ENCODE assay signal across 7 mouse cellular contexts in the genomic region with DNA sequence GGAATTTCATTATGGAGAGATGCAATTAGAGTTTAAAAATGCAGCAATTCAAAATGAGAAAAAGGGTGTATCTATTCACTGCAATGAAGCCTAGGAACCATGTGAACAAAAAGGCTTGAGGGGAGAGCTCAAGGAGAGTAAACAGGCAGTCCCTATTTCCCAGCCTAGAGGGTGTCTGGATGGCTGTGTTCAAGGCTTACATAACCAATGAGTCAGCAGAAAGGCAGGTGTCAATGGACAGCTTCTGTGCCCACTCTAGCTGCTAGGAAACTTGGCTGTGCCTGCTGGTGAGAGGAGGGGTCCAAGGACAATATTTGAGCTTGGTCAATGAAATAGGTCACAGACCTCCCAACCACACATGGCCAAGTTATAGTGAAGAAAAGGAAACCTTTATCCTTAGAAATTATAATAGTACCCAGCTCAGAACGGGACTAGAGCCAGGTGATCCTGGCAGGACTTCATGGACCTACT.
DNase-seq lines count a peak whose midpoint lies in the region; ATAC-seq lines count a peak whose summit lies in the region.

No protein-coding gene starts in this region.

- peak; percentile 83 for ATAC-seq in megakaryocyte progenitor cell, adult 5-6 weeks (replicated peaks; ENCODE audit: poor library complexity)

- peak; percentile 72 for DNase-seq in layer of hippocampus, adult 11-12 months (ENCODE audit: low spot score)
- DNase-seq in layer of hippocampus, postnatal 25 days (ENCODE audit: extremely low spot score in 1 of 2, low spot score in 1 of 2), result no peak
- peak; percentile 50 for DNase-seq in NIH3T3 (ENCODE audit: low read depth)
- DNase-seq in cerebellum, postnatal 10 days, result peak; percentile 71 to 74
- DNase-seq in heart, postnatal 36 days, result peak; percentile 56 to 67
- no peak for DNase-seq in embryo, embryonic 9.5 days (ENCODE audit: extremely low spot score)

- intact Hi-C loops in heart, postnatal 36 days (cut with DNase I), result no loop called here

Comparison
In these comparisons a context has a peak if more than half of its experiments do, and no peak if none do; other contexts are left out.
1. DNase-seq: peak in layer of hippocampus, adult 11-12 months (single experiment), NIH3T3 (single experiment), cerebellum, postnatal 10 days (2 of 2) and heart, postnatal 36 days (2 of 2); none in layer of hippocampus, postnatal 25 days (0 of 2) and embryo, embryonic 9.5 days (single experiment).